Mouse (Mus musculus) MEL (cell line): Measurements from ENCODE around the gene Raly. TPM values are rescaled to one million over a fixed set of nuclear protein-coding genes. Genes with fewer than 3 reads are reported as not detected.

Experiments
- DNase-seq: peaks from one replicate; pipeline ENCODE4 v3.0.0; 2011; ENCODE audit warnings: low read depth, low spot score
- H3K27ac ChIP-seq: 2 replicates; pipeline ENCODE4 v1.5.1; 2012; ENCODE audit warnings: low read depth, mild to moderate bottlenecking, control low read depth, low read length, moderate library complexity; ENCODE audit not compliant: control insufficient read depth
- H3K27me3 ChIP-seq, 2 experiments: fragments of 150-350 bp in 1 of 2; sonication (generic) in 1 of 2; 2 replicates each; pipeline ENCODE4 v1.6.1; 2012; ENCODE audit warnings: low read length in 2 of 2, mild to moderate bottlenecking in 2 of 2, improper control_type of control experiment in 1 of 2, moderate library complexity in 1 of 2; ENCODE audit not compliant: insufficient read depth in 2 of 2, control insufficient read depth in 1 of 2
- H3K36me3 ChIP-seq, 2 experiments: 2 replicates each; pipeline ENCODE4 v1.6.1; 2012 to 2014; ENCODE audit warnings: low read length in 2 of 2, improper control_type of control experiment in 1 of 2, inconsistent platforms in 1 of 2, mild to moderate bottlenecking in 1 of 2; ENCODE audit not compliant: insufficient read depth in 2 of 2, control insufficient read depth in 1 of 2
- H3K4me1 ChIP-seq, 2 experiments: fragments of 150-350 bp in 1 of 2; sonication (generic) in 1 of 2; 2 replicates each; pipeline ENCODE4 v1.6.1; 2012; ENCODE audit warnings: low read length in 2 of 2, improper control_type of control experiment in 1 of 2, mild to moderate bottlenecking in 1 of 2; ENCODE audit not compliant: insufficient read depth in 2 of 2, control insufficient read depth in 1 of 2
- H3K4me3 ChIP-seq, 2 experiments: fragments of 150-350 bp in 1 of 2; sonication (generic) in 1 of 2; 2 replicates each; pipeline ENCODE4 v1.5.1; 2012; ENCODE audit warnings: low read depth in 2 of 2, low read length in 2 of 2, mild to moderate bottlenecking in 2 of 2, moderate library complexity in 2 of 2, control low read depth in 1 of 2, improper control_type of control experiment in 1 of 2; ENCODE audit not compliant: control insufficient read depth in 1 of 2, insufficient read depth in 1 of 2
- H3K79me2 ChIP-seq: 2 replicates; pipeline ENCODE4 v1.6.1; 2012; ENCODE audit warnings: mild to moderate bottlenecking, low read length, moderate library complexity; ENCODE audit not compliant: control insufficient read depth, poor library complexity, insufficient read depth
- H3K9ac ChIP-seq: 2 replicates; pipeline ENCODE4 v1.6.1; 2012; ENCODE audit warnings: low read depth, mild to moderate bottlenecking, control low read depth, low read length, moderate library complexity; ENCODE audit not compliant: control insufficient read depth, poor library complexity, severe bottlenecking
- H3K9me3 ChIP-seq: fragments of 150-350 bp; sonication (generic); replicated peaks from 2 replicates; pipeline ENCODE4 v1.6.1; 2012; ENCODE audit warnings: mild to moderate bottlenecking, low read length, improper control_type of control experiment, moderate library complexity; ENCODE audit not compliant: insufficient read depth
- BHLHE40 ChIP-seq: IDR thresholded peaks from 2 replicates; pipeline ENCODE4 v1.6.1; 2012; ENCODE audit warnings: low read depth, mild to moderate bottlenecking, inconsistent platforms, low read length, improper control_type of control experiment, borderline replicate concordance
- CHD1 ChIP-seq: IDR thresholded peaks from 2 replicates; pipeline ENCODE4 v1.6.1; 2012; ENCODE audit warnings: low read depth, mild to moderate bottlenecking, inconsistent platforms, low read length, improper control_type of control experiment
- CTCF ChIP-seq, 3 experiments: IDR thresholded peaks in 2 of 3; conservative IDR thresholded peaks in 1 of 3; 2 replicates each; pipeline ENCODE4 v1.5.1; 2011 to 2012; ENCODE audit warnings: low read length in 3 of 3, low read depth in 2 of 3, mild to moderate bottlenecking in 2 of 3, improper control_type of control experiment in 1 of 3, inconsistent platforms in 1 of 3, mixed read lengths in 1 of 3, moderate library complexity in 1 of 3; ENCODE audit not compliant: control insufficient read depth in 1 of 3, insufficient read depth in 1 of 3, poor library complexity in 1 of 3, severe bottlenecking in 1 of 3
- E2F4 ChIP-seq: IDR thresholded peaks from 2 replicates; pipeline ENCODE4 v1.6.1; 2011; ENCODE audit warnings: low read depth, low read length, improper control_type of control experiment, borderline replicate concordance
- ETS1 ChIP-seq: IDR thresholded peaks from 2 replicates; pipeline ENCODE4 v1.6.1; 2012; ENCODE audit warnings: low read depth, mild to moderate bottlenecking, inconsistent platforms, low read length, improper control_type of control experiment, moderate library complexity
- GABPA ChIP-seq: IDR thresholded peaks from 2 replicates; pipeline ENCODE4 v1.6.1; 2012; ENCODE audit warnings: low read depth, mild to moderate bottlenecking, inconsistent platforms, low read length, improper control_type of control experiment, moderate library complexity
- JUND ChIP-seq: IDR thresholded peaks from 2 replicates; pipeline ENCODE4 v1.6.1; 2011; ENCODE audit warnings: low read depth, mild to moderate bottlenecking, improper control_type of control experiment, low read length
- KAT2A ChIP-seq: conservative IDR thresholded peaks from 2 replicates; pipeline ENCODE4 v1.6.1; 2012; ENCODE audit warnings: low read depth, low read length, improper control_type of control experiment, inconsistent platforms
- MAX ChIP-seq: IDR thresholded peaks from 2 replicates; pipeline ENCODE4 v1.6.1; 2011; ENCODE audit warnings: low read length, improper control_type of control experiment
- MAZ ChIP-seq: IDR thresholded peaks from 2 replicates; pipeline ENCODE4 v1.6.1; 2012; ENCODE audit warnings: low read depth, mild to moderate bottlenecking, inconsistent platforms, low read length, improper control_type of control experiment
- MEF2A ChIP-seq: IDR thresholded peaks from 2 replicates; pipeline ENCODE4 v1.6.1; 2014; ENCODE audit warnings: low read depth, mild to moderate bottlenecking, inconsistent platforms, low read length, improper control_type of control experiment; ENCODE audit not compliant: poor library complexity, insufficient replicate concordance, severe bottlenecking; ENCODE audit errors: extremely low read depth
- MXI1 ChIP-seq: IDR thresholded peaks from 2 replicates; pipeline ENCODE4 v1.6.1; 2011; ENCODE audit warnings: mild to moderate bottlenecking, low read depth, low read length, improper control_type of control experiment
- MYB ChIP-seq: IDR thresholded peaks from 2 replicates; pipeline ENCODE4 v1.6.1; 2011; ENCODE audit warnings: mild to moderate bottlenecking, low read depth, low read length, improper control_type of control experiment
- MYC ChIP-seq: IDR thresholded peaks from 2 replicates; pipeline ENCODE4 v1.6.1; 2011; ENCODE audit warnings: low read depth, mild to moderate bottlenecking, low read length, improper control_type of control experiment, moderate library complexity
- NELFE ChIP-seq: IDR thresholded peaks from 2 replicates; pipeline ENCODE4 v1.6.1; 2011; ENCODE audit warnings: low read depth, low read length, improper control_type of control experiment
- POLR2AphosphoS2 ChIP-seq: IDR thresholded peaks from 2 replicates; pipeline ENCODE4 v1.6.1; 2011; ENCODE audit warnings: low read length, improper control_type of control experiment
- POLR2AphosphoS5 ChIP-seq: IDR thresholded peaks from 2 replicates; pipeline ENCODE4 v1.6.1; 2012; ENCODE audit warnings: low read depth, borderline replicate concordance, mild to moderate bottlenecking, inconsistent platforms, low read length, moderate library complexity, mixed read lengths
- RAD21 ChIP-seq: IDR thresholded peaks from 2 replicates; pipeline ENCODE4 v1.6.1; 2011; ENCODE audit warnings: mild to moderate bottlenecking, low read depth, low read length, improper control_type of control experiment
- RCOR1 ChIP-seq: IDR thresholded peaks from 2 replicates; pipeline ENCODE4 v1.6.1; 2012; ENCODE audit warnings: low read depth, mild to moderate bottlenecking, inconsistent platforms, low read length, improper control_type of control experiment
- SIN3A ChIP-seq: IDR thresholded peaks from 2 replicates; pipeline ENCODE4 v1.6.1; 2012; ENCODE audit warnings: low read length, improper control_type of control experiment, inconsistent platforms
- SMC3 ChIP-seq: IDR thresholded peaks from 2 replicates; pipeline ENCODE4 v1.6.1; 2011; ENCODE audit warnings: low read depth, low read length, improper control_type of control experiment
- TAL1 ChIP-seq: IDR thresholded peaks from 2 replicates; pipeline ENCODE4 v1.6.1; 2012; ENCODE audit warnings: mild to moderate bottlenecking, inconsistent platforms, low read length, moderate library complexity, mixed read lengths
- USF2 ChIP-seq, 2 experiments: IDR thresholded peaks; 2 replicates each; pipeline ENCODE4 v1.6.1; 2011 to 2012; ENCODE audit warnings: improper control_type of control experiment in 2 of 2, low read length in 2 of 2, borderline replicate concordance in 1 of 2, inconsistent platforms in 1 of 2, low read depth in 1 of 2, mild to moderate bottlenecking in 1 of 2; ENCODE audit not compliant: insufficient read depth in 1 of 2
- ZKSCAN1 ChIP-seq: IDR thresholded peaks from 2 replicates; pipeline ENCODE4 v1.6.1; 2012; ENCODE audit warnings: low read depth, mild to moderate bottlenecking, inconsistent platforms, low read length, improper control_type of control experiment, moderate library complexity
- ZNF384 ChIP-seq: IDR thresholded peaks from 2 replicates; pipeline ENCODE4 v1.6.1; 2012; ENCODE audit warnings: low read depth, mild to moderate bottlenecking, inconsistent platforms, low read length, improper control_type of control experiment
- polyA plus RNA-seq, 2 experiments: library from polyadenylated mRNA; stranded (reverse) in 1 of 2; unstranded in 1 of 2; fragments of >175 nt in 1 of 2; fragments of >200 nt in 1 of 2; gene quantifications; 2 replicates each; pipeline versions ENCODE4 v1.2.1 to v1.2.4; 2012; ENCODE audit warnings: low replicate concordance in 2 of 2, low read depth in 1 of 2; ENCODE audit not compliant: insufficient read length in 2 of 2, insufficient read depth in 1 of 2, missing spikeins in 1 of 2
- total RNA-seq: library from RNA; depleted of rRNA; stranded (reverse); fragments of 300-350 nt; gene quantifications from 2 replicates; pipeline ENCODE4 v1.2.3, GENCODE M21; 2012

Raly gene
- total and polyA plus RNA-seq, 3 experiments, result 214 to 407 TPM; not detected in 1

DNA sequence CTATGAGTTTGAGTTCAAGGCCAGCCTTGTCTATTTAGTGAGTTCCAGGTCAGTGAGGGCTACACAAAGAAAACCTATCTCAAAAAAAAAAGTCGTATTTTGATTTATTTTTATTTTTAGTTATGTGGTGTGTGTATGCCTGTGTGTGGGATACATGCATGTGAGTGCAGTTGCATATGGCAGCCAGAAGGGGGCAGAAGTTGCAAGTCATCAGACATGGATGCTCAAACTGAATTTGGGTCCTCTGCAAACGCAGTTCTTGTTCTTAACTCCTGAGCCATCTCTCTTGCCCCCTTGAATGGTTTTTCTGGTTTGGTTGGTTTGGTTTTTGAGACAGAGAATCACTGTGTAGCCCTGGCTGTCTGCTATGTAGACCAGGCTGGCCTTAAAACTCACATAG is 42.5 kb upstream of the Raly start:
- Histone ChIP-seq H3K4me1 (no peaks in the 10 kb centered on the region; a peak in 1 of 4 replicates), H3K36me3 (no peaks in the 10 kb centered on the region), H3K4me3 (no peak overlapping the region), H3K9me3 (no peaks in the 10 kb centered on the region), H3K79me2 (no peaks in the 10 kb centered on the region), H3K27me3 (peaks cover 5 to 6% of the 10 kb centered on the region in 2 experiments), H3K9ac (no peak overlapping the region), H3K27ac (no peak overlapping the region)
- TF ChIP-seq CTCF (IDR thresholded peaks at IDR 0.05 in 2 of 3, conservative IDR thresholded peaks at IDR 0.05 in 1 of 3; ENCODE audit: control insufficient read depth in 1 of 3, insufficient read depth in 1 of 3, low read depth in 2 of 3, low read length in 3 of 3, poor library complexity in 1 of 3, severe bottlenecking in 1 of 3), result peak; percentile 37 to 47 (median 46)
- TF ChIP-seq POLR2AphosphoS2, result no peak
- no peak for TF ChIP-seq NELFE
- no peak for TF ChIP-seq SIN3A
- TF ChIP-seq SMC3, result peak; percentile 26
- TF ChIP-seq RCOR1, result no peak
- no peak for TF ChIP-seq MAZ
- TF ChIP-seq RAD21, result peak; percentile 28
- no peak for TF ChIP-seq ZNF384
- peak; percentile 31 for DNase-seq

DNA sequence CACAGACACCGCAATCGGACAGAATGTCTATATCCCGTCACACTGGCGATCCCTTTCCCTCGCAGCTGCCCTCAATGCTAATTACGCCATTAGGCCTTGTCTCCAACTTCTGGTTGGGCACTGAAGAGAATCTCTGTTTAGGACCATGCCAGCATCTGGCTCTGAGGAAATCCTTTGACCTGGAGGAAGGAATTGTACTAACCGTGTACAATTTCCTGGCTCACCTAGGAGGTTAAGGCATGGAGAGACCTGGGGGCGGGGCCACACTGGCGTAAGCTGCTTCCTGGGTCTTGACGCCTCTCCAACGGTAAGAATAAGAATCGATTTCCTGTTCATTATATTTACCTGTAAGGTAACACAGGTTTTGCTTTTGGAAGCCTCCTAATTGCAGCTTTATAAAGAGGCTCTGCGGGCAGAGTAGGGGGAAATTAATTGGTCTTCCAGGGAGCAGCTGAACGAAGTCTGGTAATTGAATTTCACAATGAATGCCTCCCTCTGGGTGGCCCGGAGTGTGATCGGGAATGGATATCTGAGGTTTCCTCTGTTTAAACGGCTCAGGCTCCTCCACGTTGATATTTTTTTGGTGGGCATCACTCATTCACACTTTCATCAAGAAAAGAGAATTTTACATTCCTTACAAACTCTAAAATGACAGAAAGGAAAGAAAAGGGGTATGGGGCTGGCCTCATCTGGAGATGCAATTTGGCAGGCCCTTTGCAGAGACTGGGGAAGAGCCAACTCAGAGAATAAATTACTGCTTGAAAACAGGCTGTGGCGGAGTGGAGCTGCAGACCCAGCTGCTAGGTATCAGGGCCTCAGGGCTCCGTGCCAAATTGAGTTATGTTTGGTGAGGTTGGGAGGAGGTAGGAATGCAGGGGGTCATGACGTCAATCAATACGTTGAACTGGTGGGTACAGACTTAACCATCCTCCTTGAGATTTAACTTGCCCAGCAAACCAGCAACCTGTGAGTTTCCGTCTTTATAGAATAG is 41.6 kb upstream of the Raly start:
- H3K27me3 ChIP-seq, result peaks cover 2% of the 10 kb centered on the region in 2 experiments
- no peaks in the 10 kb centered on the region for H3K9me3 ChIP-seq
- no peak overlapping the region for H3K9ac ChIP-seq
- H3K36me3 ChIP-seq, result no peaks in the 10 kb centered on the region
- no peak overlapping the region for H3K27ac ChIP-seq
- no peak for DNase-seq
- no peaks in the 10 kb centered on the region for H3K79me2 ChIP-seq
- TF ChIP-seq JUND (no peak), CHD1 (no peak), ZNF384 (no peak), MYC (no peak), ZKSCAN1 (no peak), POLR2AphosphoS2 (no peak), MEF2A (no peak), MXI1 (no peak), MYB (no peak), E2F4 (no peak), USF2 (IDR thresholded peaks at IDR 0.05; ENCODE audit: borderline replicate concordance in 1 of 2, insufficient read depth in 1 of 2, low read depth in 1 of 2, low read length in 2 of 2) (no peak), KAT2A (no peak), GABPA (no peak), BHLHE40 (no peak), TAL1 (no peak), MAX (no peak), POLR2AphosphoS5 (no peak), NELFE (no peak), ETS1 (no peak), CTCF (IDR thresholded peaks at IDR 0.05 in 2 of 3, conservative IDR thresholded peaks at IDR 0.05 in 1 of 3; ENCODE audit: control insufficient read depth in 1 of 3, insufficient read depth in 1 of 3, low read depth in 2 of 3, low read length in 3 of 3, poor library complexity in 1 of 3, severe bottlenecking in 1 of 3) (no peak)
- H3K4me1 ChIP-seq, result peaks cover 0 to 1% of the 10 kb centered on the region in 2 experiments; a peak in 2 of 4 replicates
- no peak overlapping the region for H3K4me3 ChIP-seq
